Mouse (Mus musculus) lung, adult 2 months (tissue): ENCODE data around the gene Ikzf5. TPM values are rescaled to one million over a fixed set of nuclear protein-coding genes. Genes with fewer than 3 reads are reported as not detected.
"Not testable (repeated sequence)": the region's sequence is repeated elsewhere in the genome, so short reads cannot be mapped to it uniquely, and the experiment has no call there.

Source experiments
- DNase-seq: peaks from one replicate; pipeline ENCODE4 v3.0.0; 2022
- H3K4me1 ChIP-seq: fragments of 200-500 bp; 2 replicates; pipeline ENCODE4 v1.6.1; 2011; ENCODE audit warnings: low read length; ENCODE audit not compliant: control insufficient read depth, insufficient read depth
- H3K4me3 ChIP-seq: fragments of 200-500 bp; replicated peaks from 2 replicates; pipeline ENCODE3; 2011; ENCODE audit warnings: low read depth, mild to moderate bottlenecking, control low read depth, low read length; ENCODE audit errors: extremely low read depth
- CTCF ChIP-seq: fragments of 200-500 bp; IDR thresholded peaks from 2 replicates; pipeline ENCODE4 v1.5.1; 2011; ENCODE audit warnings: mild to moderate bottlenecking, low read length, control low read depth; ENCODE audit not compliant: insufficient read depth
- POLR2A ChIP-seq: fragments of 200-500 bp; IDR thresholded peaks from 2 replicates; pipeline ENCODE4 v1.6.1; 2011; ENCODE audit warnings: low read depth, mild to moderate bottlenecking, control low read depth, low read length, borderline replicate concordance; ENCODE audit errors: extremely low read depth
- WGBS: fragments of 180-500 bp; shearing (Covaris S2); methylation state at CpG from one replicate; pipeline ENCODE4 v1.1.7; 2018; 5-methylcytosine and 5-hydroxymethylcytosine counted together
- polyA plus RNA-seq: library from polyadenylated mRNA; depleted of rRNA; stranded (reverse); fragments of >200 nt; gene quantifications from 2 replicates; pipeline ENCODE4 v1.2.3, GENCODE M21; 2012

Ikzf5 gene
- polyA plus RNA-seq, 1 experiment, result 12.4 TPM

GRCm38 (mm10) chr7:131411221-131411940 lies 1.1 kb upstream of the Ikzf5 start:
- H3K4me3 ChIP-seq, result peak overlapping the region; percentile 57
- 15% methylated on average over 10 of the region's 10 CpGs for WGBS
- DNase-seq, result peak; percentile 41
- peaks cover 6% of the 10 kb centered on the region for H3K4me1 ChIP-seq
- TF ChIP-seq CTCF, result no peak
- TF ChIP-seq POLR2A, result no peak

DNA sequence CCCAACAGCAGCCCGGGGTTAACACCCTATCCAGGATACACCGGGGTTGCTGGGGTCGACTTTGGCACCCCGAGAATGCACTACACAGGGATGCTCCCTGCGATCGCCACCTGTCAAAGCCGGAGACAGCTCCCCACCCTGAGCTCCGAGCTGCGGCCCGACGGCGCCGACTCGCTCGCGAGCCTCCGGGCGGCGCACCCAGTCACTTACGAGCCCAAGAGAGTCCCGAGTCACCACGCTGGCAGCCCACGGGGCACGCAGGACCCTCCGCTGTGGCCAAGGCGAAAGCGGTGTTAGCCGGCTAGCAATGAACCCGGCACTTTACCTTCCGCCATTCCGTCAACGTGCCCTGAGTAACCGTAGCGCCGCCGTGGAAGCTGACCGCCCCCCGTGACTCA lies 334 bp downstream of the Ikzf5 start:
- TF ChIP-seq POLR2A (no peak), CTCF (no peak)
- Histone ChIP-seq H3K4me1 (peaks cover 6% of the 10 kb centered on the region), H3K4me3 (peak overlapping the region; percentile 92)
- WGBS, result under 1% methylated on average over 38 of the region's 38 CpGs
- DNase-seq, result no peak

GRCm38 (mm10) chr7:131409321-131409987 lies 867 bp downstream of the Ikzf5 start:
- Histone ChIP-seq H3K4me3 (peak overlapping the region; percentile 92), H3K4me1 (peaks cover 6% of the 10 kb centered on the region)
- WGBS, result 4% methylated on average over 16 of the region's 16 CpGs
- TF ChIP-seq POLR2A (no peak), CTCF (no peak)
- no peak for DNase-seq

GRCm38 (mm10) chr7:131391761-131392160 lies 18.6 kb downstream of the Ikzf5 start:
- H3K4me3 ChIP-seq, H3K4me1 ChIP-seq, DNase-seq: not testable (repeated sequence)
- WGBS, result 89% methylated on average over 7 of the region's 7 CpGs

DNA sequence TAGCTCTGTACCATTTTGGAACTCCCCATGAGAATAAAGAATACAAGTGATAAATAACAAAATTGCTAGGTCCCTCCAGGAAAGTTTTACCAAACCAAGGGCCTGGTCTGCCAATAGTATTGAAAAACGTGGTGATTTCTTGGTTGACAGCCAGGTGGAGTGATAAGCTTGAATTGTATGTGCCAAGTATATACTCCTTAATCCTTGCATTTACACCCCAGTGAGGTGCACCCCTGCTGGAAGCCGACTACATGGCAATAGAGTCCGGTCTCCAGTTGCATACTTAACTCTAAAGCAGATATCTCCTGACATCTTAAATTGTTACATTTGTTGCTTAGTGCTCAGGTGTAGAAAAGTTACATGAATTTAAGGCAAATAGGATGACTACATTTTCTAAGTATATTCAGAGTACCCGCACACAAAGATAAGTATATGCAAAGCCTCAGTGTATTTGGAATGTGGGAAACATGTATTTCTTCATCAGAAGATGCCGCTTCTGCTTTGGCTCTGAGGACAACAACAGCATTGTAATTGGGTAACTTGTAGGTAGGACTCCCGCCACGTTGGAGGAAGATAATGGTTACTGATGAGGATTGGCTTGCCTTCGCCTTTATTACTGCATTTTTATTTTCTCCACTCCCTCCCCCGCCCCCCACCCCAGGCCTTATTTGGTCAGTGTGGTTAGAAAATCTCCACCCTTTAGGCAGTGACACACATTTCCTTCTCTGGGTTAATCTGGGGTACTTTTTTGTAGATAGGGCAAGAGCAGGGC lies 38.3 kb downstream of the Ikzf5 start:
- TF ChIP-seq CTCF (no peak), POLR2A (no peak)
- Histone ChIP-seq H3K4me1 (peaks cover 6% of the 10 kb centered on the region), H3K4me3 (no peak overlapping the region)
- 71% methylated on average over 9 of the region's 9 CpGs for WGBS
- DNase-seq, result no peak

- no peak for DNase-seq
- TF ChIP-seq POLR2A (no peak), CTCF (no peak)
- 4% methylated on average over 9 of the region's 9 CpGs for WGBS
- Histone ChIP-seq H3K4me3 (peak overlapping the region; percentile 82), H3K4me1 (peaks cover 6% of the 10 kb centered on the region)
These were observed 38.9 kb downstream of the Ikzf5 start for GRCm38 (mm10) chr7:131371470-131371860.

DNA sequence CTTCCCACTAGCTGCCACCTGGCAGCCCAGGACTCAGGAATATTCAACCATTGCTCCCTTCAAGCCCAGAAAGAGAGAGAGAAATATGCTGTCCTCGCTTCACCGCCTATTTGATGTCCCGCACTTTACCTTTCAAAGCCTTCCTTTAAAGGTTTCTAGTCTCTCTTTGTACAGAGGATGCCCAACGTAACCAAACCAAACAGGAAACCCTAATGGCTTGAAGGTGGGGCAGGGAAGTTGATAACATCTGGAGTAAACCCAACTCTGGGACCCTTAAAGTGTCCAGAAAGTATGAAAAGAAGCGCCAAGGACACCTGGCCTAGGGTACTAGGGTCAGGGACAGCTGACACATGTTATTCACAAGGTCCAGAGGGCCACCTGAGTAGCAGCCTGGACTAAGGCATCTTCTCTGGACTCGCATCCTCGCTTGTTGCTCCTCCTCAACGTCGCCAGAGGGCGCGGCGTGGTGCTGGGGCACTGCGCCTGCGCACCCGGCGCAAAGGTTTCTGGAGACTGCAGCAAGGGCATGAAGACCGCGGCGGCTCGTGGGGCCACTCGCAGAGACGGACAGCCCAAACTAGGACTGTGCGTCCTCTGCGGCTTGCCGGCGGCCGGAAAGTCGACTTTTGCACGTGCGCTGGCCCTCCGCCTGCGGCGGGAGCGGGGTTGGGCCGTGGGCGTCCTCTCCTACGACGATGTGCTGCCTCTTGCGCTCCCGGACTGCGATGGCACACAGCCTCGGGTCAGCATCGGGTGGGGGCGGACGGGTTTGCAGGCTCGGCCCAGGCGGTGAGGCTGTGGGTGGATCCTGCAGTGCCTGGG lies 39.5 kb downstream of the Ikzf5 start, which contains the start of gene Pstk:
Pstk (plus strand) TSS at position 494 of the 822 bp plus-strand sequence.
- WGBS, result 4% methylated on average over 47 of the region's 47 CpGs

DNA sequence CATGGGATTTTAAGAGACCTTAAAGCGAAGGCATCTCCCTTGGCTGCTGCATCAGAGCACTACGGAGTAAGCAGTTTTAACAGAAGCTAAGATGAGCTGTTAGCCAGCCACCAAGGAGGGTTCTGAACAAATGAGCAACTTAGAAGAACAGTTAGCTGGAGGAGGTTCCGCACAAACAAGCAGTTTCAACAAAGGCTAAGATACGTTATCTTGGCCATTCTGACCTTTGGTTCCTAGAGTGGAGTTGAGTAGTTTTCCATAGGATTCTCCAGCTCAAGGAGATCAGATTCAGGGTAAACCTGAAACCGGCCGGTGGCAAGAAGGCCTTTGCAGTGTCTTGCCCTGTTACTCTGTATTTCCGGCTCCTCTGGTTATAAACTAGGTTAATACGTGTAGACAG lies 46.2 kb downstream of the Ikzf5 start:
- TF ChIP-seq CTCF (no peak), POLR2A (no peak)
- WGBS, result 84% methylated on average over 8 of the region's 8 CpGs
- no peak overlapping the region for H3K4me3 ChIP-seq
- DNase-seq, result no peak
- no peaks in the 10 kb centered on the region; the same call in 1 of the 2 replicates for H3K4me1 ChIP-seq

More for the DNA sequence above, 39.5 kb downstream of the Ikzf5 start, which contains the start of gene Pstk:
- TF ChIP-seq CTCF (peak; percentile 76), POLR2A (peak; percentile 80)
- DNase-seq, result peak; percentile 89
- peaks cover 6% of the 10 kb centered on the region for H3K4me1 ChIP-seq
- H3K4me3 ChIP-seq, result peak within 1 kb of the TSS; percentile 82
